Mouse (Mus musculus) Patski (cell line): ENCODE results near the gene Kcnip1. TPM values are rescaled to one million over a fixed set of nuclear protein-coding genes. Genes with fewer than 3 reads are reported as not detected.

ENCODE experiments used
- ATAC-seq: fragments of 100-300 bp; one replicate; pipeline ENCODE4 v1.8.0; 2021
- CTCF ChIA-PET: fragments of 350-600 bp; sonication (Branson Sonifier 250); formaldehyde crosslinking; loops from one replicate; lab custom pipeline; 2022; ENCODE audit warnings: inconsistent platforms; lab: Charles Lee
- POLR2A ChIA-PET: fragments of 350-600 bp; sonication (Branson Sonifier 250); formaldehyde crosslinking; loops from one replicate; lab custom pipeline; 2022; ENCODE audit warnings: antibody characterized with exemption, inconsistent platforms; lab: Charles Lee
- DNase-seq: peaks from one replicate; pipeline ENCODE4 v3.0.0-alpha.2; 2011; ENCODE audit warnings: low read depth, low spot score
- H3K27me3 ChIP-seq: fragments of 371-371 bp; one replicate; pipeline ENCODE4 v1.5.1; 2021
- CTCF ChIP-seq: fragments of 100-300 bp; IDR thresholded peaks from one replicate; pipeline ENCODE4 v1.5.1; 2021
- in situ Hi-C: fragments of 300-500 bp; cut with MboI; formaldehyde crosslinking; loops from 3 replicates; pipeline ENCODE4 v1.11.1; 2018; ENCODE audit warnings: low pct_unique_long_range_greater_than_20kb, mixed read lengths
- polyA plus RNA-seq: library from polyadenylated mRNA; unstranded; gene quantifications from one replicate; pipeline ENCODE4 v1.2.3, GENCODE M21; 2021

Gene Kcnip1
- polyA plus RNA-seq, 1 experiment from 2014 or later = not detected

DNA sequence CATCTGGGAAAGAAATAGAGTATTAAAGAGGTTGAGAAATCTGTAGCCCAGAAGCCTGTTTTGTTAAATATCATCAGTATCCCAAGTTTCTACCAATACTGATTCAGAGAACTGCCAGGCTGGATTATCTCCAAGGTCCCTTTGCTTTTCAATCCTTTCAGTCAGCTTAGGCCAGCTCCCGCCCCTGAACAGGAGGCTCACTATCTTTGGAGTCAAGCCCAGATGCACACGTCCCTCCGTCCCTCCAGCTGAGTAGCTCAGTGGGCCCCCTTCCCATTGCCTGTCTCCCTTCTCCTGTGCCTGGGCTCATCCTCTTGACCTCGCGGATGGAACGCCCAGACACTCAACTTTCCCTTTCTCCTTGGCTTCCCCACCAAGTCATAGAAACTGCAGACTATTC, 65.6 kb downstream of the Kcnip1 start:
- in situ Hi-C loops = loop anchor here (25.0 kb wide), 1 partner anchor 885 kb away; no protein-coding TSS in a partner anchor
- H3K27me3 ChIP-seq = no peaks in the 10 kb centered on the region
- TF ChIP-seq CTCF = no peak
- CTCF ChIA-PET = interaction anchor here (1.0 to 1.2 kb wide), 2 partner anchors 9 to 193 kb away, joined by 3 read pairs; no protein-coding TSS in a partner anchor
- ATAC-seq (no peak), DNase-seq (no peak)
- POLR2A ChIA-PET = no interaction called here

DNA sequence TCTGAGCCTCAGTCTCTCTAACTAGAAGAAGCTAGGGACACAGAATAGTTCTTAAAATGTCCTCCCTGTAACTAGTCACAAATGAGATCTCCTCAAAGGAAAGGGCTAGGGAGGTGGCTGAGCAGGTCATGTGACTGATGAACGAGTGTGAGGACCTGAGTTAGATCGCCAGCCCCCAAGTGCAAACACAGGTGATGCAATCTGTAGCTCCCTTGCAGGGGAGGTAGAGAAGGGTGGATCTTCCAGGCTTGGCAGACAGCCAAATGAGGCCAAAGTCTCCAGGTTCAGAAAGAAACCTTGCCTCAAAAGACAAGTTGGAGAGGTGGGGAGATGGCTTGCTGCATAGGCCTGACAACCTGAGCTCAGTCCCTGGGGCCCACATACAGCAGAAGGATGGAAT, 66.4 kb downstream of the Kcnip1 start:
- TF ChIP-seq CTCF = no peak
- ChIA-PET POLR2A (no interaction called here), CTCF (interaction anchor here (0.6 to 1.2 kb wide), 2 partner anchors 8 to 371 kb away, joined by 3 read pairs; no protein-coding TSS in a partner anchor)
- ATAC-seq (no peak), DNase-seq (no peak)
- in situ Hi-C loops = loop anchor here (25.0 kb wide), 1 partner anchor 886 kb away; no protein-coding TSS in a partner anchor
- H3K27me3 ChIP-seq = peaks cover under 1% of the 10 kb centered on the region

DNA sequence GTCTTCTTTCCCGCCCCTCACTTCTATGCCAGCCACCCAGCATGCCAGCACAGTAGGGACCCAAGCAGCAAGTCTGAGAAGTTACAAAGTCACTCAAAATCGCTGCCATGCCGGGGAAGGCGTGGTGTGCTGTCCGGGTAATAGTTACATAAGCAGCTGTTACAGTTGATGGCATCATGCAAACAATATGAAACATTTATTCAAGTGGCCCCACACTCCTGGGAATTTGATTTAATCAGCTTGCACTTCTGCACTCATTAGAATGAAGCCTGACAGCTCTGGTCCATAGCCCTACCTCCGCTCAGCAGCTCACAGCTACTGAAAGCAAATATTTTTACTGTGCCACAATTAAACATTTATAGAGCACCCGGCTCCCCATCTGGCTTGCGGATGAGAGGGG, 67.2 kb downstream of the Kcnip1 start:
- TF ChIP-seq CTCF = no peak
- in situ Hi-C loops = loop anchor here (25.0 kb wide), 1 partner anchor 887 kb away; no protein-coding TSS in a partner anchor
- DNase-seq (no peak), ATAC-seq (no peak)
- CTCF ChIA-PET = interaction anchor here (1.1 kb wide), 1 partner anchor 311 kb away, joined by 3 read pairs; no protein-coding TSS in a partner anchor
- H3K27me3 ChIP-seq = peaks cover 4% of the 10 kb centered on the region
- POLR2A ChIA-PET = no interaction called here

DNA sequence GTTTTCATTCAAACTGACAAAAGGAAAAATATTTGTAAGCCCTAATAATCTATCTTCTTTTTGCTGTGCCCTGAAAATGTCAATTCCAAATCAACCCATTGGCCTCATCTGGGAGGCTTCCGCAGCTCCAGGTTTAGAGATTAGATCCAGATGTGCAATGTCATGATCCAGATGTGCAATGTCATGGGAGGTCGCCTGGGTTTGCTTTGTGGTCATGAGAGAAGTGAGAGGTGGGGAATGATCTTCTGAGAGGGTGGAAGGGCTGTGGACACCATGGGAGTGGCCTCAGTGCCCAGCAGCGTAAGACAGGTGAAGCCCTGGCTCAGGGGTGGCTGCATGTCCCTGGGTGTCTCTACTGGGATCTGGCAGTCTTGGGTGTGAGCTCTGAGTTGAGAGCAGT, 69.9 kb downstream of the Kcnip1 start:
- ChIA-PET CTCF (no interaction called here), POLR2A (no interaction called here)
- in situ Hi-C loops = loop anchor here (5.0 kb wide), 1 partner anchor 191 kb away; no protein-coding TSS in a partner anchor
- no peak for TF ChIP-seq CTCF
- peaks cover 4% of the 10 kb centered on the region for H3K27me3 ChIP-seq
- no peak for DNase-seq
- ATAC-seq = no peak

DNA sequence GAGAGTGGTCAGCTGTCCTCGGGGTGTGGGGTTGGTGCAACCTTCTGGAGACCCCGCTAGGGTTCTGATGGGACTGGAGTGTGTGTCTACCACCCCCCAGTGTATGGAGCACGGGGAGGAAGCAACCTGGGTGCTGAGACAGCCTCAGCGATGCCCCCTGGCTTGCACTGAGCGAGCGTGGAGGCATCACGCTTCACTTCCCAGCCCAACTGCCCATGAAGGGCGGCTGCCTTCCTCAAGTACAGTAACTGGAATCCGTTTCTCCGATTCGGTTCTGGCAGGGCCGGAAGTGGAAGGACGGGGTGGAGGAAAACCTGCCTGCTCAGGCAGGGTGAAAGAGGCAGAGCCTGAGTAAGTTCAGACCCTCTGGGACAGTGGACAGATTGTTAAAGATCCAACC, 71.5 kb downstream of the Kcnip1 start:
- DNase-seq (no peak), ATAC-seq (peak; percentile 48)
- ChIA-PET CTCF (no interaction called here), POLR2A (no interaction called here)
- in situ Hi-C loops = loop anchor here (5.0 kb wide), 1 partner anchor 189 kb away; no protein-coding TSS in a partner anchor
- peaks cover 4% of the 10 kb centered on the region for H3K27me3 ChIP-seq
- no peak for TF ChIP-seq CTCF

DNA sequence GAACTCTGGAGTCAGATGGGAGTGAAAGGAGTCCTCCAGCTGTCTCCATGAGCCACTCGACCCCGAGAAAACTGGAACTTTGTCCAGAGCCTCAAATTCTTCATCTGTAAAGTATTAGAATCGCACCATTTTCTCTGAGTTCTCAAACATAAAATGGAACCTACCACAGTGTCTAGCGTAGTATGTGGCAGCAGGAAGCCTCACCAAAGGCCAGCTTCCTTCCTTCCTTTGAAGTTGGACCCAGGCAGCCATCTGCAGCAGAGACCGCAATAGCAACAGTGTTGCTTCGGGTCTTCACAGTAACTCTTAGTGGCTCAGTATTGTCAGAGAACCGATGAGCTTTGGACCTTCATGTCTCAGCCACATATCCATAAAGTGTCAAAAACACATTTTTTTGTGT, 73.1 kb downstream of the Kcnip1 start:
- peaks cover 4% of the 10 kb centered on the region for H3K27me3 ChIP-seq
- TF ChIP-seq CTCF = no peak
- in situ Hi-C loops = loop anchor here (5.0 kb wide), 1 partner anchor 188 kb away; no protein-coding TSS in a partner anchor
- DNase-seq (no peak), ATAC-seq (no peak)
- CTCF ChIA-PET = interaction anchor here (1.0 to 3.1 kb wide), 2 partner anchors 193 to 194 kb away, joined by 4 to 11 read pairs; no protein-coding TSS in a partner anchor
- POLR2A ChIA-PET = no interaction called here

- in situ Hi-C loops = no loop called here
These were observed 74.5 kb downstream of the Kcnip1 start for GRCm38 (mm10) chr11:33918424-33918823.

GRCm38 (mm10) chr11:33917574-33917973, 75.4 kb downstream of the Kcnip1 start:
- DNase-seq (no peak), ATAC-seq (peak; percentile 29)
- ChIA-PET POLR2A (no interaction called here), CTCF (interaction anchor here (0.7 to 3.2 kb wide), 7 partner anchors 10 to 192 kb away, joined by 3 to 13 read pairs (median 5); no protein-coding TSS in a partner anchor)
- in situ Hi-C loops = no loop called here
- peak; percentile 90 for TF ChIP-seq CTCF
- peaks cover 4% of the 10 kb centered on the region for H3K27me3 ChIP-seq

More at GRCm38 (mm10) chr11:33918424-33918823, 74.5 kb downstream of the Kcnip1 start:
- ChIA-PET POLR2A (no interaction called here), CTCF (interaction anchor here (0.7 to 3.2 kb wide), 7 partner anchors 9 to 193 kb away, joined by 3 to 13 read pairs (median 5); no protein-coding TSS in a partner anchor)
- peaks cover 4% of the 10 kb centered on the region for H3K27me3 ChIP-seq
- no peak for ATAC-seq
- no peak for TF ChIP-seq CTCF
- DNase-seq = no peak

DNA sequence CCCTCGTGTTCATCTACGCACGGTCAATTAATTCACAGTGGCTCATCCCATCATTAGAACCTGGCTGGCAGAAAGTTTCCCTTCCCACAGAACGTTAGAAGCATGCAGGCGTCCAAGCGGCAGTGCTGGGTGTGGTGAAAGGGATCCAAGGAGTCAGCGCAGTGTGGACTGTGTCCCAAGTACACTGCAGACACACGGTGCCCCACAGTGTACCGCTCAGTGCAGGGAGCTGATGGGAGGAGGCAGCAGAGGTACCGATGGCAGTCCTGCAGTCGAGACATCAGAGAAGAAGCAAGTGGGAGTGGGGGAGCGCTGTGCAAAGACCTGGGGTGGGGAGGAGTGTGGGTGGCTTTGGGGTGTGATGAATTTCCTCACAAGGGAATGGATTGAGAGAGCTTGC, 78.7 kb downstream of the Kcnip1 start:
- TF ChIP-seq CTCF = no peak
- POLR2A ChIA-PET = interaction anchor here (0.9 kb wide), 1 partner anchor 180 kb away, joined by 3 read pairs; no protein-coding TSS in a partner anchor
- DNase-seq (no peak), ATAC-seq (no peak)
- CTCF ChIA-PET = no interaction called here
- no peaks in the 10 kb centered on the region for H3K27me3 ChIP-seq
- in situ Hi-C loops = no loop called here

- H3K27me3 ChIP-seq = no peaks in the 10 kb centered on the region
- TF ChIP-seq CTCF = no peak
- DNase-seq (no peak), ATAC-seq (no peak)
- CTCF ChIA-PET = interaction anchor here (2.0 to 2.2 kb wide), 2 partner anchors 178 to 192 kb away, joined by 5 to 6 read pairs; no protein-coding TSS in a partner anchor
- POLR2A ChIA-PET = no interaction called here
- in situ Hi-C loops = no loop called here
These were observed 79.9 kb downstream of the Kcnip1 start for GRCm38 (mm10) chr11:33913061-33913460.

DNA sequence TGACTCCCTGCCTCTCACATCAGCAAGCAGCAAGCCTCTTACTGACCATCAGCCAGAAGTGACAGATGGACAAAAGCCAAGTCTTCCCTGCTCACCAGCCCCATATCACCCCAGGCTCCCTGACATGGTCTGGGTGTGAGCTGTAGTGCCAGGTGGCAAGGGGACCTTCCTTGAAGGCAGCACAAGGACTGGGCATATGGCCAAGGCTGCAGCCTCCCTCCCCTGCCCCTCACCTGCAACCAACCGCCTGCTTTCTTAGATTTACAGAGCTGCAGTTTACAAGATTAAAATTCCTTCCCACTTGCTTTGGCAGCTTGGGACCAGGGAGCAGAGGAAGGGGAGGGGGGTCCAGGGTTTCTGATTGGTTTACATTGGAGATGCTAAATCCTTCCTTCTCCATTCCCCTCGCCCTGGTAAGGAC, 80.8 kb downstream of the Kcnip1 start:
- no peaks in the 10 kb centered on the region for H3K27me3 ChIP-seq
- TF ChIP-seq CTCF = no peak
- ChIA-PET CTCF (interaction anchor here (0.7 to 2.2 kb wide), 3 partner anchors 116 to 191 kb away, joined by 3 to 6 read pairs (median 5); no protein-coding TSS in a partner anchor), POLR2A (no interaction called here)
- DNase-seq (no peak), ATAC-seq (peak; percentile 40)
- in situ Hi-C loops = no loop called here
